Mouse (Mus musculus): Measurements from ENCODE around the gene Mast4.

Mast4 gene

GRCm38 (mm10) chr13:102989616-102990015, 344.7 kb downstream of the Mast4 start:
- no peak for DNase-seq (ENCODE audit: low spot score in 2 of 2)

GRCm38 (mm10) chr13:102988976-102989375, 345.3 kb downstream of the Mast4 start:
- DNase-seq (ENCODE audit: low spot score in 2 of 2), result no peak

- no peak for DNase-seq (ENCODE audit: low spot score in 2 of 2)
Observed at GRCm38 (mm10) chr13:102988251-102988895, 345.9 kb downstream of the Mast4 start.

GRCm38 (mm10) chr13:102984550-102984949, 349.7 kb downstream of the Mast4 start:
- DNase-seq (ENCODE audit: low spot score in 2 of 2), result no peak

GRCm38 (mm10) chr13:102973853-102974252, 360.4 kb downstream of the Mast4 start:
- DNase-seq (ENCODE audit: low spot score in 2 of 2), result no peak

- no peak for DNase-seq (ENCODE audit: low spot score in 2 of 2)
Observed at GRCm38 (mm10) chr13:102963471-102963870, 370.8 kb downstream of the Mast4 start.

- no peak for DNase-seq (ENCODE audit: low spot score in 2 of 2)
Observed at GRCm38 (mm10) chr13:102958273-102959270, 375.7 kb downstream of the Mast4 start.

GRCm38 (mm10) chr13:102957508-102958272, 376.6 kb downstream of the Mast4 start:
- DNase-seq (ENCODE audit: low spot score in 2 of 2), result no peak

- no peak for DNase-seq (ENCODE audit: low spot score in 2 of 2)
Observed at GRCm38 (mm10) chr13:102955506-102955905, 378.8 kb downstream of the Mast4 start.

- no peak for DNase-seq (ENCODE audit: low spot score in 2 of 2)
Observed at GRCm38 (mm10) chr13:102949756-102950155, 384.5 kb downstream of the Mast4 start.

- no peak for DNase-seq (ENCODE audit: low spot score in 2 of 2)
Observed at GRCm38 (mm10) chr13:102948966-102949365, 385.3 kb downstream of the Mast4 start.

- no peak for DNase-seq (ENCODE audit: low spot score in 2 of 2)
Observed at GRCm38 (mm10) chr13:102947546-102947945, 386.8 kb downstream of the Mast4 start.

- DNase-seq (ENCODE audit: low spot score in 2 of 2), result no peak
Observed at GRCm38 (mm10) chr13:102946024-102946821, 388.1 kb downstream of the Mast4 start.

- DNase-seq (ENCODE audit: low spot score in 2 of 2), result no peak
Observed at GRCm38 (mm10) chr13:102945450-102945849, 388.8 kb downstream of the Mast4 start.

- DNase-seq (ENCODE audit: low spot score in 2 of 2), result no peak
Observed at GRCm38 (mm10) chr13:102944516-102944915, 389.8 kb downstream of the Mast4 start.

GRCm38 (mm10) chr13:102942557-102942956, 391.7 kb downstream of the Mast4 start:
- DNase-seq (ENCODE audit: low spot score in 2 of 2), result no peak

- DNase-seq (ENCODE audit: low spot score in 2 of 2), result no peak
Observed at GRCm38 (mm10) chr13:102940476-102940875, 393.8 kb downstream of the Mast4 start.

GRCm38 (mm10) chr13:102936233-102936632, 398.1 kb downstream of the Mast4 start:
- no peak for DNase-seq (ENCODE audit: low spot score in 2 of 2)

GRCm38 (mm10) chr13:102935788-102936187, 398.5 kb downstream of the Mast4 start:
- no peak for DNase-seq (ENCODE audit: low spot score in 2 of 2)

GRCm38 (mm10) chr13:102933702-102934101, 400.6 kb downstream of the Mast4 start:
- DNase-seq (ENCODE audit: low spot score in 2 of 2), result no peak

GRCm38 (mm10) chr13:102932434-102932833, 401.9 kb downstream of the Mast4 start:
- DNase-seq (ENCODE audit: low spot score in 2 of 2), result no peak

Data from spleen, postnatal 36 days (tissue).